Mouse (Mus musculus) kidney, postnatal 14 days (tissue): ENCODE data around the gene Ube2t.

Experiments used
- DNase-seq: peaks from one replicate; pipeline ENCODE4 v3.0.0; 2022; ENCODE audit warnings: mixed read lengths

Gene Ube2t

GRCm38 (mm10) chr1:134995954-134996353 lies 33.6 kb downstream of the Ube2t start:
- peak; percentile 22 for DNase-seq

- DNase-seq, result no peak
Measured at GRCm38 (mm10) chr1:134996471-134996870, 34.1 kb downstream of the Ube2t start.

- DNase-seq, result no peak
Measured at GRCm38 (mm10) chr1:134997568-134997967, 35.2 kb downstream of the Ube2t start.

GRCm38 (mm10) chr1:134998231-134998630 lies 35.9 kb downstream of the Ube2t start:
- DNase-seq, result peak; percentile 23

GRCm38 (mm10) chr1:135000527-135000926 lies 38.2 kb downstream of the Ube2t start:
- DNase-seq, result no peak

- DNase-seq, result no peak
Measured at GRCm38 (mm10) chr1:135003346-135003745, 41.0 kb downstream of the Ube2t start.

GRCm38 (mm10) chr1:135005696-135006095 lies 43.3 kb downstream of the Ube2t start:
- DNase-seq, result no peak

- no peak for DNase-seq
Measured at GRCm38 (mm10) chr1:135009833-135010232, 47.5 kb downstream of the Ube2t start.

GRCm38 (mm10) chr1:135011912-135012311 lies 49.5 kb downstream of the Ube2t start:
- no peak for DNase-seq

GRCm38 (mm10) chr1:135012472-135012871 lies 50.1 kb downstream of the Ube2t start:
- no peak for DNase-seq

GRCm38 (mm10) chr1:135014921-135015445 lies 52.6 kb downstream of the Ube2t start:
- DNase-seq, result no peak

GRCm38 (mm10) chr1:135016907-135017655 lies 54.7 kb downstream of the Ube2t start:
- no peak for DNase-seq

GRCm38 (mm10) chr1:135017656-135018015 lies 55.3 kb downstream of the Ube2t start:
- DNase-seq, result no peak

- DNase-seq, result peak; percentile 30
Measured at GRCm38 (mm10) chr1:135019087-135019774, 56.9 kb downstream of the Ube2t start.

- DNase-seq, result no peak
Measured at GRCm38 (mm10) chr1:135019775-135020167, 57.4 kb downstream of the Ube2t start.

- DNase-seq, result no peak
Measured at GRCm38 (mm10) chr1:135020281-135020940, 58.0 kb downstream of the Ube2t start.

- DNase-seq, result peak; percentile 53
Measured at GRCm38 (mm10) chr1:135020970-135021369, 58.6 kb downstream of the Ube2t start.

- no peak for DNase-seq
Measured at GRCm38 (mm10) chr1:135021936-135022335, 59.6 kb downstream of the Ube2t start.

GRCm38 (mm10) chr1:135023583-135023982 lies 61.2 kb downstream of the Ube2t start:
- DNase-seq, result no peak
